Mouse (Mus musculus) cortical plate, adult 2 months (tissue): Measurements from ENCODE around the gene Tead2.

Experiments
- CTCF ChIP-seq: fragments of 200-500 bp; IDR thresholded peaks from 2 replicates; pipeline ENCODE4 v1.5.1; 2011; ENCODE audit warnings: mild to moderate bottlenecking, control low read depth, low read length; ENCODE audit not compliant: insufficient read depth; ENCODE audit errors: extremely low read depth
- POLR2A ChIP-seq: fragments of 200-500 bp; IDR thresholded peaks from 2 replicates; pipeline ENCODE4 v1.6.1; 2011; ENCODE audit warnings: mild to moderate bottlenecking, low read length, control low read depth; ENCODE audit not compliant: insufficient read depth; ENCODE audit errors: extremely low read depth

DNA sequence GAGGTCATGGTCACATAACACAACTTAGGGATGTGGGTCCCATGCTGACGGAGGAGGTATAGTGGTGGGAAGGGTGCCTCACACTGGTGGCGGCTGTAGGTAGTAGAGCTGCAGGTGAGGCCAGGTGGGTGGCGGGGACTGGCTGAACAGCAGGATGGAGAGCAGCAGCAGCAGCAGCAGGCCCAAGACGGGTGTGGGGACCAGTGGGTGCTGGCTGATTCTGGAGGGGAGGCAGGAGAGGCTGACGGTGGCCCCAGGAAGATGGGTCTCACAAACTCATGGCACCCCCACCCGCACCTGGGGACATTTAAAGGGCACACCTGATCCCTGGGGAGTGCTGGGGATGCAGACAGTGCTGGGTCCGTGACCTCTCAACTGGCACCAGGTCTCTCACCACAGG is 31.9 kb upstream of the Tead2 start:
- TF ChIP-seq CTCF: no peak
- no peak for TF ChIP-seq POLR2A
